Mouse (Mus musculus) C2C12 (cell line): ENCODE measurements at regions not wholly inside any gene's neighbourhood (a gene's known extent, or its start where the extent isn't known, plus 50 kb on each side); places are given as distances from the start of the nearest gene placed in this dataset.

Experiments
- CEBPB ChIP-seq: IDR thresholded peaks from one replicate; pipeline ENCODE4 v1.6.1; 2011; ENCODE audit warnings: low read depth, mild to moderate bottlenecking, control low read depth, moderate library complexity
- CTCF ChIP-seq: IDR thresholded peaks from one replicate; pipeline ENCODE4 v1.5.1; 2011; ENCODE audit not compliant: control insufficient read depth, insufficient read depth, insufficient read length
- FOSL1 ChIP-seq: IDR thresholded peaks from one replicate; pipeline ENCODE4 v1.8.0; 2011; ENCODE audit warnings: mild to moderate bottlenecking, low read length; ENCODE audit not compliant: poor library complexity, insufficient read depth, severe bottlenecking
- MAX ChIP-seq: IDR thresholded peaks from one replicate; pipeline ENCODE4 v1.6.1; 2011; ENCODE audit warnings: mild to moderate bottlenecking, control low read depth
- MYOG ChIP-seq: IDR thresholded peaks from one replicate; pipeline ENCODE4 v1.6.1; 2011; ENCODE audit not compliant: control insufficient read depth, insufficient read length; ENCODE audit errors: extremely low read depth
- USF1 ChIP-seq: IDR thresholded peaks from one replicate; pipeline ENCODE4 v1.6.1; 2011; ENCODE audit warnings: low read depth, mild to moderate bottlenecking, control low read depth, moderate library complexity

DNA sequence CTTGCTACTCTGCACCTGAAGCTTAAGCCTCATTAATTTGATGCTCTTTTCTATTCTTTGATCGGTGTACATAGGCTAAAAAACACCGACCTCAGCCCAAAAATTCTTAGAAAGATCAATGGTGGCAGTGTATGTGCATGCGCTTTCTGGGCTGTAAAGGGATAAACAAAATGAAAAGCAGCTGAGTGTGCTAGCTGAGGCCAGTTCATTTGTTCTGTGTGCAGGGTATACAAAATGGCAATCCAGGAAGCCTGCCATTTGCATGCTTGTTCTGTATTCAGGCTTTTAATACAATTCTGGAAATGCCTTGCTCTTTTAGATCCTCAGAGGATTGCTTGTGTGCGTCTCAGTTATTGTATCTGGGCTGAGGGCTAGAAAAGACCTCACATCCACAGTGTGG lies 817.1 kb downstream of the Gm9195 start:
- TF ChIP-seq CTCF (no peak), USF1 (no peak), MAX (no peak), MYOG (no peak), CEBPB (no peak), FOSL1 (no peak)
